Mouse (Mus musculus) limb, embryonic 14.5 days (tissue): ENCODE measurements around the gene Ift43. TPM values are rescaled to one million over a fixed set of nuclear protein-coding genes. Genes with fewer than 3 reads are reported as not detected.

Experiments
- ATAC-seq: fragments of 200-750 bp; cut with Nextera tagmentation; 2 replicates; pipeline ENCODE4 v1.8.0; 2017; ENCODE audit warnings: low read depth, moderate number of reproducible peaks, moderate TSS enrichment; ENCODE audit not compliant: low FRiP score
- DNase-seq: peaks from one replicate; pipeline ENCODE4 v3.0.0-alpha.2; 2015; ENCODE audit warnings: low spot score
- H3K27ac ChIP-seq: fragments of 300-500 bp; sonication (generic); replicated peaks from 2 replicates; pipeline ENCODE4 v1.5.1; 2014; ENCODE audit warnings: low read depth, mild to moderate bottlenecking, low read length, moderate library complexity, mixed read lengths
- H3K27me3 ChIP-seq: fragments of 300-500 bp; sonication (generic); 2 replicates; pipeline ENCODE4 v1.6.1; 2014; ENCODE audit warnings: low read length, mixed read lengths; ENCODE audit not compliant: control insufficient read depth, insufficient read depth
- H3K36me3 ChIP-seq: fragments of 300-500 bp; sonication (generic); 2 replicates; pipeline ENCODE4 v1.6.1; 2014; ENCODE audit warnings: mild to moderate bottlenecking, low read length, moderate library complexity, mixed read lengths; ENCODE audit not compliant: control insufficient read depth, insufficient read depth
- H3K4me1 ChIP-seq: fragments of 300-500 bp; sonication (generic); 2 replicates; pipeline ENCODE4 v1.6.1; 2014; ENCODE audit warnings: antibody characterized with exemption, low read length, mixed read lengths; ENCODE audit not compliant: control insufficient read depth, insufficient read depth
- H3K4me2 ChIP-seq: fragments of 300-500 bp; sonication (generic); replicated peaks from 2 replicates; pipeline ENCODE4 v1.6.1; 2014; ENCODE audit warnings: low read depth, mild to moderate bottlenecking, low read length, moderate library complexity; ENCODE audit not compliant: severe bottlenecking
- H3K4me3 ChIP-seq: fragments of 300-500 bp; sonication (generic); replicated peaks from 2 replicates; pipeline ENCODE4 v1.5.1; 2014; ENCODE audit warnings: low read length
- H3K9ac ChIP-seq: fragments of 300-500 bp; sonication (generic); 2 replicates; pipeline ENCODE4 v1.6.1; 2014; ENCODE audit warnings: mild to moderate bottlenecking, low read depth, low read length, moderate library complexity; ENCODE audit not compliant: severe bottlenecking
- H3K9me3 ChIP-seq: fragments of 300-500 bp; sonication (generic); 2 replicates; pipeline ENCODE4 v1.6.1; 2016; ENCODE audit warnings: low read length; ENCODE audit not compliant: control insufficient read depth
- POLR2A ChIP-seq: fragments of 200-500 bp; IDR thresholded peaks from 2 replicates; pipeline ENCODE4 v1.8.0; 2012; ENCODE audit warnings: inconsistent platforms, mild to moderate bottlenecking, moderate library complexity, borderline replicate concordance; ENCODE audit not compliant: insufficient read depth, insufficient read length; ENCODE audit errors: extremely low read depth
- WGBS: fragments of 180-500 bp; shearing (Covaris S2); extraction: QIAGEN DNeasy Blood & Tissue Kit; methylation state at CpG from one replicate; pipeline ENCODE4 v1.1.7; 2014; 5-methylcytosine and 5-hydroxymethylcytosine counted together
- polyA plus RNA-seq, 2 experiments: library from polyadenylated mRNA; depleted of rRNA in 1 of 2; stranded (reverse) in 1 of 2; unstranded in 1 of 2; fragments of >200 nt; fragmentation: Nextera tagmentation in 1 of 2; extraction: Ambion mirVana in 1 of 2; gene quantifications; 2 replicates each; pipeline versions ENCODE4 v1.2.1 to v1.2.3; 2012 to 2014

The Ift43 gene
- polyA plus RNA-seq, 2 experiments, result 48.7 to 75.5 TPM

DNA sequence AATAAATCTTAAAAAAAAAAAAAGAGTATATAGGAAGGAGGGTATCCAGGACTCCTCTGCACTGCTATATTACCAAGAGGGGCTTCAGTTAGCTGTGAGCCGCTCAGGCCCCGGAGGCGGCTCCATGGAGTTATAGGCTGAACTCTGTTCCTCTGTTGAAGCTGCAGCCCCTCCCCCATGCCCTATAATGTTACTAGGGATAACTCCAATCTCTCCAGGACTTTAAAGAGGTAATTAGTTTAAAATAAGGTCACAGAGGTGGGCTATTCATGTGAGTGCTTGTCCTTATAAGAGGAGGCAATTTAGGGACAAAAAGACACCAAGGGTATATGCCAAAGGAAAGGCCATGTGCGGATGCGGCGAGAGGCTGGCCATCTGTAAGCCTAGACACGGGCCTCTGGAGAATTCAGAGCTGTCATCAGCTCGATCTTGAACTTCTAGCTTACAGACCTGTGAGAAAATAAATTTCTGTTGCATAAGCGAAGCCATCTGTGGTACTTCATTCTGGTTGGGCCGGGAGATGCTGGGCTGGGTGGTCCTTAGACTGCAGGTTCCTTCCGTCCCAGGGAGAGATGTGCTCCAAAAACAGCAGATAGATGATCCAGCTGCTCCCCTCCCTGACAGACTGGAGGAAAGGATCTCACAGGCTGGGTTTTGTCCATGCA lies 94.5 kb downstream of the Ift43 start:
- WGBS, result 31% methylated on average over 11 of the region's 11 CpGs
- no peak for ATAC-seq
- Histone ChIP-seq H3K9ac (no peak overlapping the region), H3K36me3 (no peaks in the 10 kb centered on the region), H3K9me3 (no peaks in the 10 kb centered on the region), H3K27ac (no peak overlapping the region), H3K4me1 (peaks cover 17% of the 10 kb centered on the region), H3K4me2 (no peak overlapping the region), H3K27me3 (no peaks in the 10 kb centered on the region), H3K4me3 (no peak overlapping the region)
- TF ChIP-seq POLR2A, result no peak
- no peak for DNase-seq

- Histone ChIP-seq H3K27ac (no peak overlapping the region), H3K36me3 (no peaks in the 10 kb centered on the region), H3K4me2 (no peak overlapping the region), H3K4me1 (peaks cover 12% of the 10 kb centered on the region), H3K27me3 (no peaks in the 10 kb centered on the region), H3K9ac (no peak overlapping the region), H3K9me3 (no peaks in the 10 kb centered on the region), H3K4me3 (no peak overlapping the region)
- no peak for TF ChIP-seq POLR2A
- ATAC-seq, result no peak
- DNase-seq, result peak; percentile 37
- WGBS, result 65% methylated on average over 7 of the region's 7 CpGs
These were observed 96.9 kb downstream of the Ift43 start for GRCm38 (mm10) chr12:86179266-86179665.

- 22% methylated on average over 8 of the region's 8 CpGs for WGBS
These were observed 99.0 kb downstream of the Ift43 start for GRCm38 (mm10) chr12:86181320-86181751.

GRCm38 (mm10) chr12:86181879-86182278 lies 99.5 kb downstream of the Ift43 start:
- no peak for TF ChIP-seq POLR2A
- H3K27ac ChIP-seq, result no peak overlapping the region
- H3K4me1 ChIP-seq, result no peaks in the 10 kb centered on the region
- H3K9ac ChIP-seq, result no peak overlapping the region
- no peaks in the 10 kb centered on the region for H3K27me3 ChIP-seq
- no peak overlapping the region for H3K4me2 ChIP-seq
- no peak overlapping the region for H3K4me3 ChIP-seq
- ATAC-seq, result no peak
- no peaks in the 10 kb centered on the region for H3K9me3 ChIP-seq
- no peaks in the 10 kb centered on the region for H3K36me3 ChIP-seq
- DNase-seq, result no peak
- 55% methylated on average over 2 of the region's 2 CpGs for WGBS

More at GRCm38 (mm10) chr12:86181320-86181751, 99.0 kb downstream of the Ift43 start:
- Histone ChIP-seq H3K36me3 (no peaks in the 10 kb centered on the region), H3K4me1 (no peaks in the 10 kb centered on the region), H3K27me3 (no peaks in the 10 kb centered on the region), H3K4me2 (no peak overlapping the region), H3K27ac (no peak overlapping the region), H3K4me3 (no peak overlapping the region), H3K9ac (no peak overlapping the region), H3K9me3 (no peaks in the 10 kb centered on the region)
- ATAC-seq (no peak), DNase-seq (no peak)
- TF ChIP-seq POLR2A, result no peak

DNA sequence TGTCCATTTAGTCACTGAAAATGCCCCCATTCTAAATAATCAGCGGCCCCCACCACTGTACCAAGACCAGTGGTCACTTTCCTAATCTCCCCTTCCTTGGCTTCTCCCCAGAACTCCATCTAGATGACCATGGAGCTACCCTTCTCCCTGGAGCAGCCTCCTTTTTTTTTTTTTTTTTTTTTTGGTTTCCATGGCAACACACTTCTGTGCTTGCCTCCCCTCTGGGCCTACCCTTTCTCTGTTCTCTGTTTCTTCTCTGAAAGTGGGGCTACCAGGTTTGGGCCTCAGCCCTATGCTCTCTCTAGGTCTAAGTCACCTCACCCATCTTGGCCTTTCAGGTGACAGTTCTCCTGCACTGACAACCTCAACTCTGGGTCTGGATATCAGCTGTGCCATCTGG lies 100.1 kb downstream of the Ift43 start:
- Histone ChIP-seq H3K4me3 (no peak overlapping the region), H3K9me3 (no peaks in the 10 kb centered on the region), H3K27ac (no peak overlapping the region), H3K4me2 (no peak overlapping the region), H3K27me3 (no peaks in the 10 kb centered on the region), H3K36me3 (no peaks in the 10 kb centered on the region), H3K9ac (no peak overlapping the region), H3K4me1 (no peaks in the 10 kb centered on the region)
- TF ChIP-seq POLR2A, result no peak
- ATAC-seq (no peak), DNase-seq (no peak)
- WGBS, result 70% methylated on average over 1 of the region's 1 CpGs
